Mouse (Mus musculus): ENCODE measurements around the gene Smoc1. TPM values are rescaled to one million over a fixed set of nuclear protein-coding genes. Genes with fewer than 3 reads are reported as not detected.

Smoc1 gene
- polyA plus RNA-seq, 1 experiment = 0.01 TPM

DNA sequence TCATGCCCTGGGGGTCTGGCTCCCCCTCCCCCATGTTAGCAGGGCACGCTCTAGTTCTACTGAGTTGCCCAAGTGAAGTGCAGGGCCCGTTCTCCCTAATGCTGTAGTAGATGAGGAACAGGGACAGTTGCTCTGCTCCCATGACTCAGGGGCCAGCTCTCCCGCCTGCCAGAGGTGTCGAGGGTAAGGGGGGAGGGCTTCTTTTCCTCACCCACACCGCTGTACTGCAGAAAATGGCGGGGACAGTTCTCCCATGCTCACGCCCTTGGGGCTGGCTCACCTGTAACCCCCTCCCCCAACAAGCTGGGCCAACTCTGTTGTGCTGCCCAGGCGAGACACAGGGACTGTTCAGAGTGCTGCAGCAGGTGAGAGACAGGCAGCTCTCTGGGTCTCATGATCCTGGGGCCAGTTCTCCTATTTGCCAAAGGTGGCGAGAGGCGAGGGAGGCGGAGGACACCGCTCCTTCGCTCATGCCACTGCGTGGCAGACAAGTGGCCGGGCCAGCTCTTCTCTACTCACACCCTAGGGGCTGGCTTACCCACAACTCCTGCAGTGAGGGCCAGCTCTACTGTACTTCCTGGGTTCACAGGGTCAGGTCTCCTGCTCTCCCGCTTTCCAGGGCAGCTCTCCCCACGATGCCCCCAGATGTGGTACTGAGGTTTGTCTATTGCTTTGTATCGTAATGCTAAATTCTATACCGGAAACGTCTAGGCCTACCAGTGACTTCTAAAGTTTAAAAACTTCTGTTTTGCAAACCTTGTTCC, 7.9 kb upstream of the Smoc1 start:
- Histone ChIP-seq H3K4me3 (replicated peaks) (peak overlapping the region; percentile 4), H3K9me3 (ENCODE audit: control insufficient read depth, low read length) (no peaks in the 10 kb centered on the region), H3K36me3 (ENCODE audit: control insufficient read depth) (no peaks in the 10 kb centered on the region), H3K4me1 (ENCODE audit: control insufficient read depth) (no peaks in the 10 kb centered on the region), H3K27me3 (ENCODE audit: control insufficient read depth) (no peaks in the 10 kb centered on the region)
- TF ChIP-seq TAL1 (IDR thresholded peaks at IDR 0.05; ENCODE audit: low read length) (no peak), GATA1 (IDR thresholded peaks at IDR 0.05; ENCODE audit: low read length) (no peak)

DNA sequence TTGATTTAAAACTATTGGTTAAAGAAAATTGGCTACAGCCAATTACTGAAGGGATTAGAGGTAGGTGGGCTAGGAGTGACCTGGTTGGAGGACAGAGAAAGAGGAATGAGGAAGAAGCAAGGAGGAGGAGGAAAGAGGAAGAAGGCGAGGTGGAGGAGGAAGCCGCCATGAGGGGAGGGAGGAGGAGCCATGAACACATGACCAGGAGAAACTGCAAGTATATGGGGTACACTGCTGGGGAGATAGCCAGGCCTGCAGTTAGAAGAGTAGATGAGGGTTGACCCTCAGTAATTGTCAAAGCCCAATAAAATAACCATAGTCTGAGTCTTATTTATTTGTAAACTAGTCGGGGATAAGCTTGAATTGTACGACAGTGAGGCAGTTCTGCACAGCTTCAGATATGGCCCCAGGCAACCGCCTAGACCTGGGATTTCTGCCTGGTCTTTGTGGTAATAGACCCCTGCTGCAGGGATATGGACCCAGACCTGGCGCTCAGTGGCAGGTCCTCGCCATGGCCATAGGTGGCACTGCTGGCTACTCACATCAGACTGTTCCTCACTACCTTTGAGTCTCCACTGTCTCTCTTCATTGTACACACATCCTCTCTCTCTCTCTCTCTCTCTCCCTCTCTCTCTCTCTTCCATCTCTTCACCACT, 7.2 kb upstream of the Smoc1 start:
- TF ChIP-seq GATA1 (IDR thresholded peaks at IDR 0.05; ENCODE audit: low read length) (no peak), TAL1 (IDR thresholded peaks at IDR 0.05; ENCODE audit: low read length) (no peak)
- Histone ChIP-seq H3K4me3 (replicated peaks) (no peak overlapping the region), H3K27me3 (ENCODE audit: control insufficient read depth) (no peaks in the 10 kb centered on the region), H3K4me1 (ENCODE audit: control insufficient read depth) (no peaks in the 10 kb centered on the region), H3K9me3 (ENCODE audit: control insufficient read depth, low read length) (no peaks in the 10 kb centered on the region), H3K36me3 (ENCODE audit: control insufficient read depth) (no peaks in the 10 kb centered on the region)

DNA sequence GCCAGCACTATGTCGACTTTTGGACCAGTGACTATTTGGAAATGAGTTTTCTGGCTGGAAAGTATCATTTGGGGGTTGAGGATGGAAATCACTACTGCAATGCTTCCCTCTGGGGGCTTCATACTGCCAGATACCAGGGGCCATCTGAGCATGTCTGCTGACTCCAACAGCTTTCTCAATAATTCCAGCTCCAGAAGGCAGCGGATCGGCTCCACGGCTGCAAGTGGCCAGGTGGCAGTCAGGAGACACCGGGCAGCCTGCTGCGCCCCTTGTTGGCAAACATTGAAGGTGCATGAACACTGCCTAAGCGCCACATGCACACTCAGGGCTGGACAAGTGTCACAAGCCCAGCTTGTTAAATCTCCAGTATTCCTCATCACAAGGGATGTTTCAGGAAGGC, 2.2 kb upstream of the Smoc1 start:
- peaks cover 36% of the 10 kb centered on the region for H3K27me3 ChIP-seq (ENCODE audit: control insufficient read depth)
- TF ChIP-seq GATA1 (IDR thresholded peaks at IDR 0.05; ENCODE audit: low read length) = no peak
- no peak for TF ChIP-seq TAL1 (IDR thresholded peaks at IDR 0.05; ENCODE audit: low read length)
- H3K4me1 ChIP-seq (ENCODE audit: control insufficient read depth) = no peaks in the 10 kb centered on the region
- no peak overlapping the region for H3K4me3 ChIP-seq (replicated peaks)
- H3K36me3 ChIP-seq (ENCODE audit: control insufficient read depth) = no peaks in the 10 kb centered on the region
- H3K9me3 ChIP-seq (ENCODE audit: control insufficient read depth, low read length) = no peaks in the 10 kb centered on the region

DNA sequence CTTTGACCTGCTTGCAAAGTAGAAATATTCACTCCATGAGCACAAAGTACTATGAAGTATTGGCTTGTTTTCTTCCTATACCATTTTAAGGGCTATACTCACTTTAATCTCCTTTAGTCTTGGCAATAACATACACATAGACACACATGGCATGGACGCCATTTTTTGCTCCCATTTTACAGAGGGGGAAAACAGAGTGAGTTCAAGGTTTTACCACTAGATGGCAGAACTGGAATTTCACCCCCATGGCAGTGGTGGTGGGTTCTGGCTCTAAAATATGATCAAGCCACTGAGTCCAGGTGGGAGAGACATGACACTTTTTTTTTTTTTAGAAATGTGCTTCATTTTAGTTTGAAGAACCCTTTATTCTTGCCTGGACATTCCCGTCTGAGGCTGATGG, 1.6 kb upstream of the Smoc1 start:
- Histone ChIP-seq H3K36me3 (ENCODE audit: control insufficient read depth) (no peaks in the 10 kb centered on the region), H3K9me3 (ENCODE audit: control insufficient read depth, low read length) (no peaks in the 10 kb centered on the region), H3K4me1 (ENCODE audit: control insufficient read depth) (no peaks in the 10 kb centered on the region), H3K27me3 (ENCODE audit: control insufficient read depth) (peaks cover 36% of the 10 kb centered on the region), H3K4me3 (replicated peaks) (no peak overlapping the region)
- TF ChIP-seq GATA1 (IDR thresholded peaks at IDR 0.05; ENCODE audit: low read length) (no peak), TAL1 (IDR thresholded peaks at IDR 0.05; ENCODE audit: low read length) (no peak)

DNA sequence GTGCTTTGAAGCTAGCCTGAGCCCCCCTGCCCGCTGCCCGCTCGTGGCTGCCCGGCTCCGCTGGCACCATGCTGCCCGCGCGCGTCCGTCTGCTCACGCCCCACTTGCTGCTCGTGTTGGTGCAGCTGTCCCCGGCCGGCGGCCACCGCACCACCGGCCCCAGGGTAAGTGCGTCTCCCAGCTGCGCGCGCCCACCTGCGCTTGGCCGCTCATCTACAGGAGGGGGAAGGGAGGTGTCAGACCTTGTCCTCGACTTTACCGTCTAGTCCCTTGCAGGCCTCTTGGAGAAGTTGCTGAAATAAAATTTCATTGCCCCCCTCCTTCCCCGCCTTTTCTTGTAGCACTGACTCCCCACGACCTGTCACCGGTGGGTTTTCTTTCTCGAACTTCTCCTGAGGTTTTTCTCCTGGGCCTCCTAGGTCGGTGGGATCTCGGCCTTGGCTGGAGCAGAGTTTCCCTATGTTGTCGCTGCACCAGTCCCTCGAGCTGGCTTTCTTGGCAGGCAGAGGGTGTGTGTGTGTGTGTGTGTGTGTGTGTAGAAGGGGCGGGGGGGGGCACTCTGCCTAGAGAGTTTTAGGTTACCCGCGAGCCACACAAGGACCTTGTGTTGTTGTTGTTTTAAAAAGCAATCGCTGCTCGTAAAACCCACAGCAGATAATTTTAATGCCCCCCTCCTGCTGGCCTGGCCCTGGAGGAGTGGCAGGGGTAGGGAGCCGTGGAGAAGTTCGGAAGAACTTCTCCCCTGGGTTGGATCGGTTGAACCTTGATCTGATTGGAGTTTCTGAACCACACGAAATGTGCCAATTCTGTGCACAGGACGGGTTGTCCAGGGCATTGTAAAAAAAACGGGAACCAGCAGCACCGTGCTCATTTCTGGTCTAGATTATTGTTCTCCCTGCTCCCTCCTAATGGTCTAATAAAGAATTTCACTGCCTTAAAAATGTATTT, 661 bp downstream of the Smoc1 start:
- H3K4me1 ChIP-seq (ENCODE audit: control insufficient read depth) = no peaks in the 10 kb centered on the region
- H3K36me3 ChIP-seq (ENCODE audit: control insufficient read depth) = no peaks in the 10 kb centered on the region
- peaks cover 36% of the 10 kb centered on the region for H3K27me3 ChIP-seq (ENCODE audit: control insufficient read depth)
- TF ChIP-seq TAL1 (IDR thresholded peaks at IDR 0.05; ENCODE audit: low read length) (no peak), GATA1 (IDR thresholded peaks at IDR 0.05; ENCODE audit: low read length) (no peak)
- peak overlapping the region; percentile 57 for H3K4me3 ChIP-seq (replicated peaks)
- H3K9me3 ChIP-seq (ENCODE audit: control insufficient read depth, low read length) = no peaks in the 10 kb centered on the region

DNA sequence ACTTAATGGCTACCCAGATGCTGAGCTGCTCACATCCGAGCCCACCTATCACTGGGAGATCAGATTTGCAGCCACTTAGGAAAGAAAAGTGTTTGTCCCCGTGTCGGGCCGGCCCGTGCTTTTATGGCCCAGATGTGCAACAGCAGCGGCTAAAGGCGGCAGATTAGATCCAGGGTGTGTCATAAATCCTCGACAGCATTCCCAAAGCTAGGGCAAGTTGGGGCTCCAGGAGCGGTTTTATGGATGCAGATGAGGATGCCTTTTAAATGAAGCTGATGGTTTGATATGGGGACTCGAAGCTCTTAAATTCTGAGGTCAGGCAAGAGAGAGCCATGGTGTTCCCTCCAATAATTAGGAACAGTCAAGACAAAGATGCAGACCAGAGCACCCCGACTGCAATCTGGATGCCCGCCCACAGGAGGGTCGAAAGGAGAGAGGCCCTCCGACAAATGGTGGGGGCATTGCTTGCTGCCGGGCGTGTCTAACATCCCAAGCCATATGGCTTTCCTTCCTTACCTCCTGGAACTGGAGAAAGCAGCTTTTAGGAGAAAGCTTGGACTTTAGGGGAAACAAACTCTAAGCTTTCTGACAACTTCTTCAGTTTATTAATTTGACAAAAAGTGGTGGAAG, 1.8 kb downstream of the Smoc1 start:
- peaks cover 36% of the 10 kb centered on the region for H3K27me3 ChIP-seq (ENCODE audit: control insufficient read depth)
- TF ChIP-seq TAL1 (IDR thresholded peaks at IDR 0.05; ENCODE audit: low read length) = no peak
- TF ChIP-seq GATA1 (IDR thresholded peaks at IDR 0.05; ENCODE audit: low read length) = no peak
- no peaks in the 10 kb centered on the region for H3K4me1 ChIP-seq (ENCODE audit: control insufficient read depth)
- no peaks in the 10 kb centered on the region for H3K36me3 ChIP-seq (ENCODE audit: control insufficient read depth)
- H3K4me3 ChIP-seq (replicated peaks) = no peak overlapping the region
- no peaks in the 10 kb centered on the region for H3K9me3 ChIP-seq (ENCODE audit: control insufficient read depth, low read length)

DNA sequence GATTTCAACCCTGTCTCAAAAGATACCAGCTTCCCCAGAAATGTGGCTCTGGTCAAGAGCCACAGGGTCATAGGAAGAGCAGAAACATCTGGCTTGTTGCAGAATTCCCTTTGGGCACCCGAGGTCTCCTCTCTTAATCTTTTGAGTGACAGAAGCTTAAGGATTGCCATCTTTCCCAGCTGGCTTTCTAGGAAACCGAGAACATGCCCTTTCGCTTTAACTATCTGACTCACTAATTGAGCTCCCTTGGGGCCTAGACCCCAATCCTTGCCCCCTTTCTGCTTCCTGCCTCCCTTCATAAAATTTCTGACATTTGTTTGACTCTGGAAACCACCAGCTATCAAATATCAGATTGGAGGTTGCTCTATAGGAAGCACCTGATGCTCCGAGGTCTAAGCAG, 3.1 kb downstream of the Smoc1 start:
- TF ChIP-seq TAL1 (IDR thresholded peaks at IDR 0.05; ENCODE audit: low read length) (no peak), GATA1 (IDR thresholded peaks at IDR 0.05; ENCODE audit: low read length) (no peak)
- no peaks in the 10 kb centered on the region for H3K4me1 ChIP-seq (ENCODE audit: control insufficient read depth)
- H3K9me3 ChIP-seq (ENCODE audit: control insufficient read depth, low read length) = no peaks in the 10 kb centered on the region
- H3K27me3 ChIP-seq (ENCODE audit: control insufficient read depth) = peaks cover 36% of the 10 kb centered on the region
- H3K4me3 ChIP-seq (replicated peaks) = no peak overlapping the region
- H3K36me3 ChIP-seq (ENCODE audit: control insufficient read depth) = no peaks in the 10 kb centered on the region

DNA sequence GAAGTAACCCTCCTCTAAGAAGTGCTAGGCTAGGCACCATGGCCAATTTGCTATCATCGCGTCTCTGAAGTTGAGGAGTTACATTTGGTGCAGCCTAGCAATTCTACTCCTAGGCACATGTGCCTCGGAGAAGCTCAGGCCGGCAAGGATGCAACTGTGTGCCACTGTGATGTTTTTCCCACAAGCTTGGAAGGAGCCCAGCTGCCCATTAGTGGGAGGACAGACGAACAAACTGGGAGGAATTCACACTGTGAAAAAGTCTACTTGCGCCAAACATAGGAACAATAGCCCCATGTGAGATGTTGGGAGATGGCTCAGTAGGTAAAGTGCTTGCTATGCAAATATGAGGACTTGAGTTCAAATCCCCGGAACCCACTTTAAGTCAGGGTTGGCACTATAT, 5.0 kb downstream of the Smoc1 start:
- no peaks in the 10 kb centered on the region for H3K36me3 ChIP-seq (ENCODE audit: control insufficient read depth)
- no peak overlapping the region for H3K4me3 ChIP-seq (replicated peaks)
- no peaks in the 10 kb centered on the region for H3K4me1 ChIP-seq (ENCODE audit: control insufficient read depth)
- no peaks in the 10 kb centered on the region for H3K9me3 ChIP-seq (ENCODE audit: control insufficient read depth, low read length)
- TF ChIP-seq TAL1 (IDR thresholded peaks at IDR 0.05; ENCODE audit: low read length) = no peak
- peaks cover 22% of the 10 kb centered on the region for H3K27me3 ChIP-seq (ENCODE audit: control insufficient read depth)
